In genomic region chr8:120549321-120549921, GRCm38 (mm10) we compare ENCODE assay signal across 8 mouse cellular contexts. TPM values are rescaled to one million over a fixed set of nuclear protein-coding genes. Genes with fewer than 3 reads are reported as not detected.
DNase-seq lines count a peak whose midpoint lies in the region; ATAC-seq lines count a peak whose summit lies in the region.

No protein-coding gene starts in this region.

- H3K27ac ChIP-seq in intestine, embryonic 15.5 days, result peak overlapping the region; percentile 56
- H3K27ac ChIP-seq in neural tube, embryonic 11.5 days (ENCODE audit: low read depth, low read length), result peak overlapping the region; percentile 93

- H3K4me1 ChIP-seq in megakaryocyte, embryonic 14.5 days, result peaks cover 100% of the 10 kb centered on the region
- H3K4me1 ChIP-seq in intestine, embryonic 15.5 days (replicated peaks), result peaks cover 63% of the 10 kb centered on the region
- peaks cover 80% of the 10 kb centered on the region for H3K4me1 ChIP-seq in neural tube, embryonic 11.5 days (ENCODE audit: control insufficient read depth, insufficient read depth, low read length)

- ATAC-seq in megakaryocyte, adult 5-6 weeks (ENCODE audit: poor library complexity, severe bottlenecking), result no peak
- ATAC-seq in intestine, embryonic 15.5 days, result peak; percentile 11; the same call in 1 of the 2 replicates
- peak; percentile 37; the same call in 1 of the 2 replicates for ATAC-seq in neural tube, embryonic 11.5 days (ENCODE audit: insufficient read depth, low FRiP score, low TSS enrichment)
- ATAC-seq in erythroblast, adult 5-6 weeks (replicated peaks; ENCODE audit: low FRiP score, poor library complexity, severe bottlenecking), result no peak

- H3K27me3 ChIP-seq in megakaryocyte, embryonic 14.5 days (replicated peaks), result no peaks in the 10 kb centered on the region
- H3K27me3 ChIP-seq in intestine, embryonic 15.5 days (replicated peaks), result no peaks in the 10 kb centered on the region
- H3K27me3 ChIP-seq in neural tube, embryonic 11.5 days (ENCODE audit: control insufficient read depth, insufficient read depth, low read length), result no peaks in the 10 kb centered on the region

- H3K9ac ChIP-seq in intestine, embryonic 15.5 days, result no peak overlapping the region; the same call in 1 of the 2 replicates
- peak overlapping the region; percentile 41 for H3K9ac ChIP-seq in neural tube, embryonic 11.5 days (ENCODE audit: low read length)

- peak overlapping the region; percentile 47 for H3K4me2 ChIP-seq in intestine, embryonic 15.5 days (replicated peaks)
- H3K4me2 ChIP-seq in neural tube, embryonic 11.5 days (ENCODE audit: low read depth), result peak overlapping the region; percentile 42

- DNase-seq in cerebellum, adult 11-12 months, result peak; percentile 75
- DNase-seq in cerebellum, adult 11 months, result no peak
- peak; percentile 73 for DNase-seq in neural tube, embryonic 11.5 days (ENCODE audit: low spot score)
- DNase-seq in thymus, postnatal 14 days, result no peak

- WGBS in intestine, embryonic 15.5 days, result 11% methylated on average over 25 of the region's 25 CpGs
- 8% methylated on average over 25 of the region's 25 CpGs for WGBS in neural tube, embryonic 11.5 days

- peaks cover 99% of the 10 kb centered on the region for H3K36me3 ChIP-seq in megakaryocyte, embryonic 14.5 days (replicated peaks; ENCODE audit: low read length)
- H3K36me3 ChIP-seq in intestine, embryonic 15.5 days, result 0 out of 2 replicates have a peak, but pooled peaks cover 5% of the 10 kb centered on the region
- H3K36me3 ChIP-seq in neural tube, embryonic 11.5 days (ENCODE audit: control insufficient read depth, insufficient read depth, low read length), result peaks cover 4% of the 10 kb centered on the region; the same call in 1 of the 2 replicates

- peak overlapping the region; percentile 79 for H3K4me3 ChIP-seq in megakaryocyte, embryonic 14.5 days (replicated peaks)
- no peak overlapping the region; the same call in 1 of the 2 replicates for H3K4me3 ChIP-seq in intestine, embryonic 15.5 days (replicated peaks)
- peak overlapping the region; percentile 6; the same call in 1 of the 2 replicates for H3K4me3 ChIP-seq in neural tube, embryonic 11.5 days (ENCODE audit: low read depth, low read length)

- no peaks in the 10 kb centered on the region for H3K9me3 ChIP-seq in megakaryocyte, embryonic 14.5 days
- no peaks in the 10 kb centered on the region for H3K9me3 ChIP-seq in intestine, embryonic 15.5 days
- H3K9me3 ChIP-seq in neural tube, embryonic 11.5 days (ENCODE audit: control insufficient read depth, low read length), result no peaks in the 10 kb centered on the region

RNA-seq across cellular contexts. Expression of gene Gins2, which starts 39.7 kb away (rescaled TPM):
- polyA plus RNA-seq in megakaryocyte, embryonic 14.5 days (2012; ENCODE audit: insufficient read depth, low replicate concordance), result 8.3 and 35.4 TPM in 2 replicates
- total RNA-seq in megakaryocyte, adult 5-6 weeks (2015), result 28.3 and 31.8 TPM in 2 replicates
- 23.2 and 28.9 TPM in 2 replicates for total RNA-seq in megakaryocyte, adult 5-6 weeks (2017)
- polyA plus RNA-seq in intestine, embryonic 15.5 days (2015; fragmentation: Nextera tagmentation; extraction: Ambion mirVana), result 88.4 and 88.8 TPM in 2 replicates
- 101 and 109 TPM in 2 replicates for polyA plus RNA-seq in neural tube, embryonic 11.5 days (2014; fragmentation: Nextera tagmentation; extraction: Ambion mirVana)
- total RNA-seq in erythroblast, adult 5-6 weeks (2015; ENCODE audit: low replicate concordance), result 13.3 and 32.0 TPM in 2 replicates
- 4.3 and 14.3 TPM in 2 replicates for total RNA-seq in erythroblast, adult 5-6 weeks (2017; ENCODE audit: low replicate concordance)

Comparison
In these comparisons a context has a peak if more than half of its experiments do, and no peak if none do; other contexts are left out.
1. DNase-seq: peak in cerebellum, adult 11-12 months (single experiment) and neural tube, embryonic 11.5 days (single experiment); none in cerebellum, adult 11 months (single experiment) and thymus, postnatal 14 days (single experiment).
2. ATAC-seq: peak in intestine, embryonic 15.5 days (single experiment) and neural tube, embryonic 11.5 days (single experiment); none in megakaryocyte, adult 5-6 weeks (single experiment) and erythroblast, adult 5-6 weeks (single experiment).